Mouse (Mus musculus): Measurements from ENCODE around the gene Rpl7l1.

Rpl7l1 gene

DNA sequence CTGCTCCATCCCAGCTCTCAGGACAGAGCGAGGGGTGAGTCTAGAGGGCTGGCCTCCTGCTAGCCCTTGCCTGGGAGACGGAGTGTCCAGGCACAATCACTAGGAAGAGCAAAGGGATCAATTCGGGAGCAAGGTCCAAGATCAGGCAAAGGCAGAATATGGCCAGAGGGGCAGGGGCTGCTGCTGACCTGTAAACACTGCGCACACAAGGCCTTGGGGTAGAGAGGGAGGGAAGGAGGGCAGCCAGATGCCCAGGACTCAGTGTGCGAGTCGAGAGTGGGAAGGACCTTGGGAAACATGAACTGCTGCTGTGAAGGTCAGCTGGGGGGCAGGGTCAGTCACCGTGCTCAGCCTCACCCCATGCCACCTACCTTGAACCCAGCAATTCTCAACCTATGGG is 47.2 kb downstream of the Rpl7l1 start:
- DNase-seq, result no peak

DNA sequence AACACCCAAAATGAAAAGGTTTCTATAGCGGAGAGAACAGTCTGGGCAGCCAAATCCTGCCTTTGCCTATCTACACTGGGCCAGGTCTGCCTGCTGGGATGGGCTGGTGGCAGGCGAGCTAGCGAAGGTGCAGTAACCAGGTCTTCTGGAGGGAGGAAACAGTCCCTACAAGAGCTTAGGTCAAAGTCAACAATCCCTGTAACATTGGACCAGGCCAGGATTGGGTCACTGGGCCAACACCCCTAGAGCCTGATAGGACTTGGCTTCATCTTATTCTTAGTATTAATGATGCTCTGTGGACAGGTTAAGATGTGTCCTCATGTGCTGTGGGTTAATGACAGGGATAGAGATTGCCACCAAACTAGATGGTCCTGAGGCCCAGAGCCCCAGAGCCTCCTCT is 48.4 kb downstream of the Rpl7l1 start:
- DNase-seq, result no peak

DNA sequence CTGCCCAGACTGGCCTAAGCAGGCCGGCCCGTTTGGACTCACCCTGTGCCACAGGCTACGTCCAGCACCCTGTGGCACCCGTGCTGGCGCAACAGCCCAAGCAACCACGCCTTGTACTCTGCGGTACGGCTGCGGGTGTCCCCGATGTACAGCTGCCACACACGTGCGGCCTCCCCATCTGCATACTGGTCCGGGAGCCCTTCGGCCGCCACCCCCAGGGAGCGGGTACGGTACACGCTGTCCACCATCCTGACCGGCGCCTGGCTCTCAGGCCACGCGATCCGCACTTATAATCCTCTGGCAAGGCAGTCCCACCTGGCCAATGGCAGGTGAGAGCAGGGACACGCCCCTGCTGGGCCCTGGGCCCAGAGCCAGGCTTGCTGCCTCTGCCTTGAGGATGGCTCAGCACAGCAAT is 53.6 kb downstream of the Rpl7l1 start, which contains the start of gene Gnmt:
Gene Gnmt, minus strand, starts transcription at position 265 of the 415 bp plus-strand sequence.
- peak; percentile 90 to 92 for DNase-seq

DNA sequence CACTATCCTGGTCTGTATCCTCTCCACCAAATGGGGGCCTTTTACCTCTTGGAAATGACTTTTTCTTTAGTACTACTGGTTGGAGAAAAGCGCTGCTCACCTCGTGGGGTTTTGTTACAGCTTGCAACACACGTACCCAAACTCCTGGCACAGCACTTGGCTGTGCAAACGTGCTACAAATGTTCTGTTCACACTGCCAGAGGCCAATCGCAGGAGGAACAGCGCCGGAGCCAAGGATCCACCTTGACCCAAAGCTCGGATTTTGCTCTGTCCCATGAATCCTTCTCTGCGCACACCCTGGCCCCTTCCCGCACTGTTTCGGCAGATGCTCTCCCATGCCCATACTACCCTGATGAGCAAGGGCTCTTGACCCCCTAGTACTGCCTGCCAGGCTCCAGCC is 54.0 kb downstream of the Rpl7l1 start:
- no peak for DNase-seq

DNA sequence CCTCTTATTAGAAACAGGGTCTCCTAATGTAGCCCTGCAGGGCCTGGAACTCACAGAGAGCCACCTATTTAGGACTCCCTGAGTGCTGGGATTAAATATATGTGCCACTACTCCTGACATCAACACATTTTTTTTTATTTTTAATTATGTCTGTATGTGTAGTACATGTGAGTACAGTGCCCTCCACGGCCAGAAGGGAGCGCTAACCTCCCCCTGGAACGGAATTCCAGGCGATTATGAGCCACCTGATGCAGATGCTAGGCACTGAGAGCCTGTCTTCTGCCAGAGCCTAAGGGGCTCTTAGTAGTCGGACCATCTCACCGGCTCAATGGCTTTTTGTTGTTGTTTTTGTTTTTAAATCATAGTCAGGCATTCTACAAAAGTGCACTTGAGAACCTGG is 54.5 kb downstream of the Rpl7l1 start:
- peak in 1 of 2 experiments; percentile 67 for DNase-seq

DNA sequence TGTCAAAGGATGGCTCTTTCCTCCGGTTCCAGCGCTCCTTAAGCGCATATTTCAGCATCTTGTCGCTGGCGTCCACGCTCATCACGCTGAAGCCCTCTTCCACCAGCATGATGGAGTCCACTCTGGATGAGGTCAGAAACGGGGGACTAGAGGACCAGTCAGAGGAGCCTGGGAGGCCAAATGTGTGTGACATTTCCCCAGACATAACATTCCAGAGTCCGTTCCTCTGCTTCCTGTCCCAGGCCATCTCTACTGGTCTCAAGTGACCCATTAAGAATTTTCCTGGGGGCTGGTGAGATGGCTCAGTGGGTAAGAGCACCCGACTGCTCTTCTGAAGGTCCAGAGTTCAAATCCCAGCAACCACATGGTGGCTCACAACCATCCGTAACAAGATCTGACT is 55.2 kb downstream of the Rpl7l1 start:
- DNase-seq, result no peak

DNA sequence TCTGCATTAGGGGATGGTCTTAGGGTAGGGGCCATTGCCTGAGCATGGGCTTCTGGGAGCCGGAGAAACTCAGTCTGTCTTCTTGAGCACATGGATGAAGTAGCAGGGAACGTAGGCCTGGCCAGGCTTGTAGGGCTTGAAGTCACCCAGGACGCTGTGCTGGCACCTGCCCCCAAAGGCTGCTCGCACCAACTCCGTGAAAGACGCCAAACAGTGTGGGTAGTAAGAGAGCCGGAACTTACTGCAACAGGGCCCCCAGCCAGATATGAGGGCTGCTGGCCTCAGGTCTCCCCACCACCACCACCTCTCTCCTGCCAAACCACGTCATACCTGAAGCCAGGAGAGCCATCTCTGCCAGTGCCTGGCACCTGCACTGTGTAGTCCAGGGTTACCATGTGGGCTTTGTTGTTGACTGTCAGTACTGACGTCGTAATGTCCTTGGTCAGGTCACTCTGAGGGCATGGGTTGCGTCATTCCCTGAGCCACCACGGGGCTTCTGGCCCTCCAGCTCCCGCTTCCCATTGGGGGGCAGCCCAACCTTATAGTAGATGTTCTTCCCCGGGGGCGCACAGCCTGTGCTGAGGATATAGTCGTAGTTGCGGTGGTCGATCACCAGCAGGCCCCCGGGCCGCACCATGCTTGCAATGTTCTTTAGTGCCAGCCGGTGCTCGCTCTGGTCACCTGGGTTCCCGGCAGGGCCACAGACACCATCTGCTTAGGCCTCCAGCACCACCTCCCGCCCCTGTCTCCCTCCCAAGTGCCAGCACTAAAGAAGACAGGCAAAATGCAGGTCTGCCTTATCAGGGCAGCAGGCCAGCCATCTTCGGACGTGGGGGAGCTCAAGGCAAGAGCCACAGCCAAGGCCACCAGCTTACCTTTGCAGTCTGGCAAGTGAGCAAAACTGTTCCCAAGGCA is 56.5 kb downstream of the Rpl7l1 start:
- DNase-seq, result no peak

DNA sequence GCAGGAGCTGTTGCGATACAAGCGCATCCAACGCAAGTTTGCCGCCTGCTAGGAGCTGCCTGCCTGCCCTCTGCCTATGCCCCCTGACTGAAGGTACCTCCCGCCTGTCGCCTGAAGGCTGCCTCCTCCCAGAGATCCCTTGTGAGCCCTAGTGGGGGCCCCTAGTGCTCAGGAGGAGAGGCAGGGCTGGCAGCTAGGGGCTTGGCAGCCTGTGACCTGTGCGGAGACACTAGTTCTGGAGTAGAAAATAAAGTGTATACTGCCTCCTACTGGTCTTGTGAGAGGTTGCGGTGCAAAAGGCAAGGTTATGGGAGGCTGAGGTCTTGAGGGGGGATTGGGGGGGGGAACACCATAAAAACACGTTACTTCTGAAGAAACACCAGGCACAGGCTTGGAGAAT is 57.2 kb downstream of the Rpl7l1 start:
- no peak for DNase-seq

DNA sequence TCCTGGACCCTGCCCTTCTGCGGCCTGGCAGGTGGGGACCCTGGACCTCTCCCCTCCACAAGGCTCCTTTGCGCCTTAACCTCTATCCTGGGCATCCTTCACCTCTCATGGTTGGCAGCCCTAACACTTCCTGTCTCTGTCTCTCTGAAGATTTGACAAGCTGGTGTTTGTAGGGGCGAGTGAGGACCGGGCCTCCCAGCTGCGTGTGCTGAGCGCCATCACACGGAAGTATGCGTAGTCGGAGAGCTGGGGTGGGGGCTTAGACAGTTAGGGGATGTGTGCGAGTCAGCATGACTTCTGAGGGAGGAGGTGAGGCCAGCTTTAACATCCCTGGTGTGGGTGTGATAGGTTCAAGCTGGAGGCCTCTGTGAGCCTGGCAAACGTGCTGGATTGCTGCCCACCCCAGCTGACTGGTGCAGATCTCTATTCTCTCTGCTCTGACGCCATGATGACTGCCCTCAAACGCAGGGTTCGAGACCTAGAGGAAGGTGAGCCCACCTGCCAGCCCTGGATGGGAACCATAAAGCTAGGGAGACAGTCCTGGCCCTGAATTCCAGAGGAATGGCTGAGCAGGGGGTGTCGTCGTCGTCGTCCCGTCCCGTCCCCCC is 57.9 kb downstream of the Rpl7l1 start:
- no peak for DNase-seq
